Mouse (Mus musculus) midbrain, postnatal 0 days (tissue): ENCODE measurements at regions not wholly inside any gene's neighbourhood (a gene's known extent, or its start where the extent isn't known, plus 50 kb on each side); places are given as distances from the start of the nearest gene placed in this dataset.

Experiments used
- ATAC-seq: fragments of 200-750 bp; cut with Nextera tagmentation; 2 replicates; pipeline ENCODE4 v1.8.0; 2017; ENCODE audit warnings: moderate number of reproducible peaks, mild to moderate bottlenecking, moderate TSS enrichment, moderate library complexity; ENCODE audit not compliant: low FRiP score
- DNase-seq: peaks from one replicate; pipeline ENCODE4 v3.0.0-alpha.2; 2015; ENCODE audit warnings: low spot score
- H3K27ac ChIP-seq: fragments of 300-500 bp; sonication (generic); 2 replicates; pipeline ENCODE4 v1.5.1; 2014; ENCODE audit warnings: low read depth, mild to moderate bottlenecking, low read length, mixed read lengths
- H3K27me3 ChIP-seq: fragments of 300-500 bp; sonication (generic); 2 replicates; pipeline ENCODE4 v1.6.1; 2014; ENCODE audit warnings: low read length, control low read depth, mixed read lengths; ENCODE audit not compliant: insufficient read depth
- H3K36me3 ChIP-seq: fragments of 300-500 bp; sonication (generic); 2 replicates; pipeline ENCODE4 v1.6.1; 2014; ENCODE audit warnings: low read length, control low read depth, mixed read lengths; ENCODE audit not compliant: insufficient read depth
- H3K4me1 ChIP-seq: fragments of 300-500 bp; sonication (generic); 2 replicates; pipeline ENCODE4 v1.6.1; 2014; ENCODE audit warnings: mild to moderate bottlenecking, control low read depth, antibody characterized with exemption, low read length, mixed read lengths; ENCODE audit not compliant: insufficient read depth
- H3K4me2 ChIP-seq: fragments of 300-500 bp; sonication (generic); 2 replicates; pipeline ENCODE4 v1.6.1; 2014; ENCODE audit warnings: low read depth, mild to moderate bottlenecking, low read length, mixed read lengths; ENCODE audit not compliant: poor library complexity, severe bottlenecking
- H3K4me3 ChIP-seq: fragments of 300-500 bp; sonication (generic); 2 replicates; pipeline ENCODE4 v1.5.1; 2014; ENCODE audit warnings: low read depth, mild to moderate bottlenecking, low read length, moderate library complexity
- H3K9ac ChIP-seq: fragments of 300-500 bp; sonication (generic); replicated peaks from 2 replicates; pipeline ENCODE4 v1.6.1; 2014; ENCODE audit warnings: mild to moderate bottlenecking, low read length, moderate library complexity, mixed read lengths; ENCODE audit not compliant: poor library complexity, severe bottlenecking
- H3K9me3 ChIP-seq: fragments of 300-500 bp; sonication (generic); 2 replicates; pipeline ENCODE4 v1.6.1; 2016; ENCODE audit warnings: low read length, control low read depth
- CTCF ChIP-seq: IDR thresholded peaks from 2 replicates; pipeline ENCODE4 v1.5.1; 2016; ENCODE audit warnings: antibody characterized with exemption, mild to moderate bottlenecking
- WGBS: fragments of 180-500 bp; shearing (Covaris S2); extraction: QIAGEN DNeasy Blood & Tissue Kit; methylation state at CpG from one replicate; pipeline ENCODE4 v1.1.7; 2014; 5-methylcytosine and 5-hydroxymethylcytosine counted together

- DNase-seq: peak; percentile 64
- no peak for ATAC-seq
- no peak overlapping the region for H3K4me2 ChIP-seq
These were observed 58.6 kb upstream of the Nepro start for GRCm38 (mm10) chr16:44665491-44665931.

GRCm38 (mm10) chr16:44662966-44663600, 61.0 kb upstream of the Nepro start:
- Histone ChIP-seq H3K9me3 (no peaks in the 10 kb centered on the region), H3K36me3 (no peaks in the 10 kb centered on the region), H3K9ac (no peak overlapping the region), H3K4me3 (no peak overlapping the region), H3K27me3 (no peaks in the 10 kb centered on the region), H3K27ac (no peak overlapping the region), H3K4me1 (no peaks in the 10 kb centered on the region), H3K4me2 (no peak overlapping the region)
- no peak for TF ChIP-seq CTCF
- DNase-seq: no peak
- WGBS: 61% methylated on average over 6 of the region's 6 CpGs
- ATAC-seq: no peak

More at GRCm38 (mm10) chr16:44665491-44665931, 58.6 kb upstream of the Nepro start:
- TF ChIP-seq CTCF: no peak
- Histone ChIP-seq H3K36me3 (no peaks in the 10 kb centered on the region), H3K4me3 (no peak overlapping the region), H3K27ac (no peak overlapping the region), H3K9ac (no peak overlapping the region), H3K9me3 (no peaks in the 10 kb centered on the region), H3K27me3 (no peaks in the 10 kb centered on the region), H3K4me1 (no peaks in the 10 kb centered on the region)
- WGBS: 67% methylated on average over 9 of the region's 9 CpGs

- Histone ChIP-seq H3K27me3 (no peaks in the 10 kb centered on the region), H3K9me3 (no peaks in the 10 kb centered on the region), H3K27ac (no peak overlapping the region), H3K4me3 (no peak overlapping the region), H3K4me1 (no peaks in the 10 kb centered on the region), H3K4me2 (no peak overlapping the region), H3K9ac (no peak overlapping the region), H3K36me3 (no peaks in the 10 kb centered on the region)
- peak; percentile 14; the same call in 1 of the 2 replicates for TF ChIP-seq CTCF
- WGBS: 18% methylated on average over 4 of the region's 4 CpGs
- ATAC-seq (peak; percentile 82; the same call in 1 of the 2 replicates), DNase-seq (peak; percentile 83)
These were observed 62.9 kb upstream of the Nepro start for GRCm38 (mm10) chr16:44660996-44661876.

- Histone ChIP-seq H3K9ac (no peak overlapping the region), H3K27me3 (no peaks in the 10 kb centered on the region), H3K36me3 (no peaks in the 10 kb centered on the region), H3K4me3 (no peak overlapping the region), H3K4me1 (no peaks in the 10 kb centered on the region), H3K27ac (no peak overlapping the region), H3K9me3 (no peaks in the 10 kb centered on the region), H3K4me2 (no peak overlapping the region)
- WGBS: 71% methylated on average over 8 of the region's 8 CpGs
- ATAC-seq: no peak
- no peak for TF ChIP-seq CTCF
- DNase-seq: no peak
These were observed 65.8 kb upstream of the Nepro start for GRCm38 (mm10) chr16:44658306-44658705.

- no peak overlapping the region for H3K4me2 ChIP-seq
- DNase-seq (no peak), ATAC-seq (no peak)
- H3K4me1 ChIP-seq: no peaks in the 10 kb centered on the region
- no peak overlapping the region for H3K9ac ChIP-seq
- no peak for TF ChIP-seq CTCF
- H3K9me3 ChIP-seq: no peaks in the 10 kb centered on the region
- H3K36me3 ChIP-seq: no peaks in the 10 kb centered on the region
- H3K27me3 ChIP-seq: no peaks in the 10 kb centered on the region
- H3K4me3 ChIP-seq: no peak overlapping the region
- WGBS: 90% methylated on average over 1 of the region's 1 CpGs
- no peak overlapping the region for H3K27ac ChIP-seq
These were observed 67.9 kb upstream of the Nepro start for GRCm38 (mm10) chr16:44656181-44656580.

GRCm38 (mm10) chr16:44655306-44655705, 68.8 kb upstream of the Nepro start:
- no peak for ATAC-seq

More at GRCm38 (mm10) chr16:44655306-44655705, 68.8 kb upstream of the Nepro start:
- Histone ChIP-seq H3K4me3 (no peak overlapping the region), H3K9me3 (no peaks in the 10 kb centered on the region), H3K27me3 (no peaks in the 10 kb centered on the region), H3K4me1 (no peaks in the 10 kb centered on the region), H3K9ac (no peak overlapping the region), H3K36me3 (no peaks in the 10 kb centered on the region), H3K27ac (no peak overlapping the region), H3K4me2 (no peak overlapping the region)
- 70% methylated on average over 3 of the region's 3 CpGs for WGBS
- no peak for TF ChIP-seq CTCF
- DNase-seq: no peak
